Mouse (Mus musculus) embryo, embryonic 9.5 days (tissue): ENCODE data around the gene Gpc2.

Experiments
- DNase-seq: peaks from one replicate; pipeline ENCODE4 v3.0.0-alpha.2; 2017; ENCODE audit errors: extremely low spot score

The Gpc2 gene

DNA sequence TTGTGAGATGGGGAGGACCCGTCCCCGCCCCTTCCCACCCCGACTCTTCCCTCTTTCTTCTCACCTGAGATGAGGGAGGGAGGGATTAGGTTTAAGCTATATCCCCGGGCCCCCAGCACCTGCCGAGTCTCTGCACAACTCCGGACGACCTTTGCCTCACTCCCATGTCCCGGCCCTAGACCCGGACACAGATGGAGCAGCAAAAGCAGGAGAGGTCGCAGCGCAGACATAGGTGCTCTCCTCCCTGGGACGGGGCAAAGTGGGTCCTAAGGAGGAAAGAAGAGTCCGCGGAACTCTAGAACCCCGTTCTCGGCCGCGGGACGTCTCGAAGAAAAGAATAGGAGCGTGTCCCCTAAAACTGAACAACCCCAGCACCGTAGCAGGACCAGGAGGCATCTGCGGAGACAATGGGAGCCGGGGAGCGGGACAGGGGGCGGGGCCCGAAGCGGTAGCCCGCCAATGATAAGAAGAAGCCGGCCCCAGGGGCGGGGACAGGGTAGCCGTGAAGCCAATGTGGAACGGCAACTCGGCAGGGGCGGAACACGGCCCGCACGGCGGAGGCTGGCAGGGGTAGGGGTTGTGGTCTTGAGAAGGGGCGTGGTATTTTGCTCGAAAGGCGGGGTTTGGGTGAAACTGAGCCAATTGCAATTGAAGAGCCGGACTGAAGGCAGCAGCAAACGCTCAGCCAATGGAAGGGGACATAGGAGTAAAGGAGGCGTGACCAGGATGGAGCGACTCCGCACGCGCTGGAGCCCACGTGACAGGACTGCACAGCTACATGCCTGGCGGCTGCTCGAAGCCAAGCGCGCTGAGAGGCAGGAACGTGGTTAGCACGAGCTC, at the start of gene Gpc2, which contains the start of the genes Gm43720 and Stag3:
Gene Gpc2 (minus strand): TSS at position 421 of the 840 bp plus-strand sequence.
Gene Gm43720 (minus strand): TSS at position 374 of the 840 bp plus-strand sequence.
Gene Stag3 (plus strand): TSS at position 656 of the 840 bp plus-strand sequence.
- DNase-seq: peak; percentile 99

DNA sequence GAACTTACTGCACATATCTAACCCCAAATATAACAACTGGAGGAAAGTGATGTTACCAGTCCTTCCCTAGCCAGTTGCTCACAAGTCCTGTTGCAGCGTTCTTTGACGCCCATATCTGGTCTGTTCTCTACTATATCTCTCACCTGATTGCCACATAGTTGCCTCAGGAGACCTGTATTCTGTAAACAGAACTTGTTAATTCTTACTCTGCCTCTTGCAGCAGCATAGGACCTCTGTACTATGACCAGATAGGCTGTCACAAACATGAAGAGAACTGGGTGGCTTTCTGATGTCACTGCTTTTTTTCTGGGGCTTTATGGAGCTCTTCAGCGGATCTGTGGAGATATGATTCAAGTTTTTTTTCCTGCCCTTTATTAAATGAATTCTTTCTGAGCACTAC, 33.0 kb upstream of the Gpc2 start:
- DNase-seq: no peak

DNA sequence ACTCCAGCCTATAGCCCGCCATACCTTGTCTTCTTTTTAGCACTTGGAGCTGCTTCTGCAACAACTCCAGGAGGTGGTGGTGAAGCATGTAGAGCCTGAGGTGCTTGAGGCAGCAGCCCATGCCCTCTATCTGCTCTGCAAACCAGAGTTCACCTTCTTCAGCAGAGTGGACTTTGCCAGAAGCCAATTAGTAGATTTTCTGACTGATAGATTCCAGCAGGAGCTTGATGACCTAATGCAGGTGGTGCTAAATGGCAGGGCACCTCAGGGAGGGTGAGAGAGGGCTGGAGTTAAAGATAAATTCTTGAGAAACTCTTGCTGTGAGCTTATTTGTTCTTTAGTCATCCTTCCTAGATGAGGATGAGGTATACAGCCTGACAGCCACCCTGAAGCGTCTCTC, 19.8 kb upstream of the Gpc2 start:
- DNase-seq: no peak

DNA sequence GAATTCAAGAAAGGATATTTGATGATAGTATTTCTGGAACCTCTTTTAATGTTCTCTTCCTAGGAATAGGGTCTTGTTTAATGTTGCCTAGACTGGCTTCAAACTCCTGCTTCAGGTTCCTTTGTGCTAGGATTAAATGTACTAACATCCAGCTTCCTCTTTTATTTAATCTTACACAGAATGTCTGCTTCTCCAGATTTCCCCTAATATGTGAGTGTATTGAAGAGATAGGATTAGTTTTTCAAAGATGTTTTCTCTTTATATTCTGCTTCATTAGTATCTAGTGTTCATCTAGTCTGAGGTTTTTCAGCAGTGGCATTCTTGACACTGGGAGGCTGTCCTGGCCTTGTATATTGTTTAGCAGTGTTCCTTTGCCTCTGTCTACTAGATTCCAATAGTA, 14.4 kb upstream of the Gpc2 start:
- DNase-seq: no peak

DNA sequence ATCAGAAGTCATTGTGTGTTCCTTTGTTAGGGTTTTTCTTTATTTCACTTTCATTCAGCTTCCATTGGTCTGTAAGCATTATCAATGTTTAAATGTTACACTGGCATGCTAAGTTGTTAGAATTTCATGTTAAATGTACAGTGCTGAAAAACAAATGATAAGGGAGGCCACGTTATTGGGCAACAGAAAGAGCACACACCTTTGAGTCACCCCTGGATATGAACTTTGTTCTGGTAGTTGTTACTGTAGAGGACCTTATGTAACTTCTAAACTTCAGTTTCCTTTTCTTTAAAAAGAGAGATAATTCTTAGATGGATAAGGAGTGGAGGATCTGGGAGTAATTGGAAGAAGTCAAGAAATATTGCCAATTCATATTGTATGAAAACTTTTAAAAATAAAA, 11.8 kb upstream of the Gpc2 start:
- no peak for DNase-seq

DNA sequence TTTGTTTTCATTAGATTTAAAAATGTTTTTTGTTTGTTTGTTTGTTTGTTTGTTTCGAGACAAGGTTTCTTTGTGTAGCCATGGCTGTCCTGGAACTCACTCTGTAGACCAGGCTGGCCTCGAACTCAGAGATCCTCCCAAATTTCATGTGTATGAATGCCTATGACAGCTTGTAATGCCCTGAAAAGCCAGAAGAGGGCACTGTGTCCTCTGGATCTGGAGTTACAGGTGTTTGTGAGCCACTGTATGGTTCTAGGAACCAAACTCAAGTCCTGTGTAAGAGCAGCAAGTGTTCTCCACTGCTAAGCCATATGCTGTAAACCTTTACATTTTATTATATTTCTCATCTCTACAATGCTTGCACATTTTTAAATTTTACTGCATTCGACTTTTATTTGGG, 8.1 kb upstream of the Gpc2 start:
- no peak for DNase-seq

DNA sequence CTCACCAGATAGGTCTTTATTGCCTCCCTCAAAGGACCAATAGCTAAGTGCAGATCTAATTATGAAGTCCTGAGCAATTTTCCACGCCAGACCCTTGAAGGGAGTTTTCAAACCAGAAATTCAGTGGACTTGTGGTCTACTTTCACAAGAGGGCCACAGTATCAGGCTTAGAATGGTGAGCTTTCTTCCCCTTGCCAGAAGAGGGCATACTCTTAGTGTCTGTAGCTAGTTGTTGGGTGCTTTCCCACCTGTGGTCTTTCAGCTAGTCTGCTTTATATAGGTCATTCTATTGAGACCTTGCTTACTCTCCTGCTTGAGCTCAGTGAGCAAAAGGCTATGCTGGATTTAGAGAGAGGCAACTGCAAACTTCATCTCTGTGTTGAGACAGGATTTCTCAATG, 3.7 kb upstream of the Gpc2 start:
- no peak for DNase-seq

DNA sequence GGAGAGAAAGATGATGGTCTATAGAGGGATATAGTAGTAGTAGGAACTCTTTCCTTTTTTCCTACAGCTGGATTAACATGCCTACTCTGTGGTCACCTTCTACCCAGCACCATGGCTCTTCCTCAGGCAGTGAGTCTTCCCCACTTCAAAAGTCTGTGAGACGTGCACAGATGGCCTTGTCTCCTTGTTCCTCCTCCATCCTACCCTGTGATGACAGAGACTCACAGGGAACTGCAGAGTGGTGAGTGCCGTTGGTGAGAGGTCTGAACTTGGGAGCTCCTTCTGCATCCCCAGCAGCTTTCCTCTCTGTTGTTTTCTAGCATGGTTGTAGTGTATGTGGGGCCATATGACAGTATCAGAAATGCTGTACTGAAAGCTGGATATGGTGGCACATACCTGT, 2.0 kb upstream of the Gpc2 start:
- DNase-seq: no peak

DNA sequence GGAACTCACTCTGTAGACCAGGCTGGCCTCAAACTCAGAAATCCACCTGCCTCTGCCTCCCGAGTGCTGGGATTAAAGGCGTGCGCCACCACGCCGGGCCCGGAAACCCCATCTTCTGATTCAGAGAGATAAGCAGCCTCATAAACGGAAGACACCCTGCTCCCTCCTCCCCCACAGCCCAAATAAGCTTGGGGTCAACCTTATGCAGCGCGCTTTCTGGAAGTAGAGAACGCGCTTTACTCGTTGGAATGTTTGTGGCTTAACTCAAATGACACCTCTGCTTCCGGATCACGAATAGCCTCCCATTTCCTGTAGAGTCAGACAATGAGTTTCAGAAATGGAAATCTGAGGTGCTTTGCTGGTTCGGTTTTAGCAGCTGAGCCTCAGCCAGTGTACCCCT, 1.0 kb upstream of the Gpc2 start:
- DNase-seq: no peak

DNA sequence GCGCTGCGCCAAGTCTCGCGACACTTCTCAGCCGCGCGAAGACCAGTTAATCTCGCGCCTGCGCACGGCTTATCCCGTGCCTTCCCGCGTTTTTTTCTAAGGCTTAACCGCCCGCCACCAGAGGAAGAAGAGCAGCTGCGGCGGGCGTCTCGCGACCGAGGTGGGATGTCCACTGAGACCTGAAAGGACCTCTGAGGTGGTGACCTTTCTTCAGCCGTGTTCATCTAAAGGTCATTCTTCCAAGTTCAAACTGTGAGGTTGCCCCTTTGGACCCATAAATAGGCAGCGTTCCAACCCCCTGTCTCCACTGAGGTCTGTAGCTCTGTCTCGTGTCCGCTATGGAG, 592 bp upstream of the Gpc2 start:
- no peak for DNase-seq

DNA sequence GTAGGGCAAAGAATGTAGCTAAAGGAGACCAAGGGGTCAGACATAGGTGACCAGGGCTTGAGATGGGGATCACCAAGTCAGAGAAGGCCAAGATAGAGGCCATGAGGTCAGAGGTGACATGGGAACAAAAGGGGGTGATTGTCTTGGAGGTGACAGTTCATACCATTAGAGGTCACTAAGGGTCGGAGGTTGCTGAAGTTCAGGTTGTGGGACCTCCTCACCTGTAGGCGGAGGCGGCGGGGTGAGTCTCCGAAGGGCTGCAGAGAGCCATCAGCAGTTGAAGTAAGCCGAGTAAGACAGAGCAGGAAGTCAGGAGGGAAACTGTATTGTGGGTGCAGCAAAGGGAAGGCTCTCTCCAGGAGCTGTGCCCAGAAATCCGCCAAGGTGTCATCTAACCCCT, 1.8 kb downstream of the Gpc2 start:
- DNase-seq: no peak

DNA sequence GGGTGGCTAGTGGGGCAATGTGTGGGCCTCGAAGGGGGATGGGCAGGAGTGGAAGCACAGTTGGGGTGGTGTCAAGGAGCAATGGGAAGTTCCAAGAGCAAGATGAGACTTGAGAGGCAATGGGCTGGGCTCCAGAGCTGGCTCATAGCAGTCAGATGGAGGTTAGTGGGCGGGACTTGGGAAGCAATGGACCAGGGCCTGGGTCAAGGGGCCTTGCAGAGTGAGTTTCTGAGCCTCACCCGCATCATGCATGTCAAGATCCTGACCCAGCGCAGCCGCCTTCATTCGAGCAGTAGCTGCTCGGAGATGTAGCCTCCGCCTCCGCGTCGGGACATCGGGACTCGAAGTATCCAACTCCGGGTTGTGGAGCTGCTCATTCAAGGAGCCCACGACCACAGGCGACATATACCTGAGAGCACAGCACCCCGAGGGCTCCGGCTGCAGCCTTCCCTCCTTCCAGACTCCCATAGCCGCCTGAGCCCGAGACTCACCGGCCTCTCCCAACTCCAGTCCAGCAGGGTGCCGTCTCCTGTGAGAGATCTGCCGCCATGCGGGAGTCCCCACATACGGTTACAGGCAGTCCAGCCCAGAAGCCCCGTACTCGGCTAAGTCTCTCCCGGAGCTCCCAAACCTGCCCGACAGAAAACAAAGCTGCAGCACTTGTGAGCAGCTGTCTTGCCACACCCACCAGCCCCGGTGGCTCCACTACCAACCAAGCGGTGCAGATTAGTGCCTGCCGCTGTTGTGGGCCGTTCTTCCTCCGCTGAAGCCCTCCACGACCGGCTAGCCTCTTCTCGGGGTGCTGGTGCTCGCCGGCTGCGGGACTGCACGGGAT, 4.4 kb downstream of the Gpc2 start:
- DNase-seq: peak; percentile 62

DNA sequence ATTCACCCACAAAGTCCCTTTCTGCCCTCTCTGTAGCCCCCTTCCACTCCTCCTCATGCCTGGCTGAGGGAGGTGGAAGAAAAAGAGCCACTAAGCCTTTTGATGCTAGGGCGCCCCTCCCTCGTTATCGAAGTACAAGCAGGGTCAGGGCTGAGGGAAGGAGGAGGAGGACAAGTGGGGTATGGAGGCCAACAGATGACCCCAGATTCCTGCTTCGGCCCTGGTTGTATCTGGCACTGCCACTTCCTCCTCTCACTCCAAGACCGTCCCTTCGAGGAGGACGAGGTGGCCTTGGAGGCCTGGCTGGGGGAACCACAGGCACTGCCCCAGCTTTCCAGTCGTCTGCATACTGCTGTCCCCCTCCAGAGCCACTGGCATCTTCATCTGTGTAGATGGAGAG, 5.6 kb downstream of the Gpc2 start:
- no peak for DNase-seq

DNA sequence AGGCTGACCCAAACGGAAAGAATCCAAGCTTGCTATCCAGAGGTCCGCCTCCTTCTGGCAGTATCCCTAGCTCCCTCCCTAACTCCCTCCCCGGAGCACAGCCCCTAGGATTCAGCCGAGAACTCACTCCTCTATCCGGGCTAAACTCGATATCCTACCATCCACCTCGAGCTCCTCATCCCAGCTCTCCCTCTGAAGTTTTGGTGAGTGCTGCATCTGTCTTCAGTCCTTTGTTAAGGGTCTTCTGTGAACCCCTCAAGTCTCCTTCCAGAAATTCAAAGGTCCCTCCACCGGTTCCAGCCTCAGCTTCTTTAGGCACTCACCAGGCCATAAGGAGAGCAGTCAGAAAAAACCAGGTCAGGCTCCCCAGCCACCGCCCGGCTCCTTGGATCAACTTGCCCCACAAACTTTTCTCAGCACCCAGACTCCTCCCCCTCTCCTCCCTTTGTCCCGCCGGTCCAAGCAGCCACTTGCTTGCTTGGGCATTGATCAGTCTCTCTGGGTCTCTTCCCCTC, 7.3 kb downstream of the Gpc2 start, which contains the start of gene Gal3st4:
Gene Gal3st4 (minus strand): TSS at position 432 of the 515 bp plus-strand sequence.
- peak; percentile 75 for DNase-seq

DNA sequence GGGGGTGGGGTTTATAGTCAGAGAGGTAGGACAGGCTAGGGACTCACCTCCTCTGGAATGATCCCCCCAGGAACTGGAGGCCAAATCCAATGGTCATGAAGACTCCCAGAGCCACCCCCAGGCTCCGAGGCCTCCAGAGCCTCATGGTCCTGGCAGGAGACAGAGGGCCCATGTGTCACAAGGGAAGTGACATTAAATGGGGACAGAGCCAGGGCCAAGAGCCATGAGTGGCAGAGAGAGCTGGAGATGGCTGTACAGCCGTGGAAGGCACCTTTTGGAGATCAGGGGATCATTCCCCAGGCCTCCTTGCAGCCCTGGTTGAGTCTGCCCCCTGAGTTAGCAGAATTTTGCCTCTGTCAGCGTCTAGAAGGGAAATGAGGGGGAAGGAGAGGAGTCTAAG, 8.6 kb downstream of the Gpc2 start:
- no peak for DNase-seq

DNA sequence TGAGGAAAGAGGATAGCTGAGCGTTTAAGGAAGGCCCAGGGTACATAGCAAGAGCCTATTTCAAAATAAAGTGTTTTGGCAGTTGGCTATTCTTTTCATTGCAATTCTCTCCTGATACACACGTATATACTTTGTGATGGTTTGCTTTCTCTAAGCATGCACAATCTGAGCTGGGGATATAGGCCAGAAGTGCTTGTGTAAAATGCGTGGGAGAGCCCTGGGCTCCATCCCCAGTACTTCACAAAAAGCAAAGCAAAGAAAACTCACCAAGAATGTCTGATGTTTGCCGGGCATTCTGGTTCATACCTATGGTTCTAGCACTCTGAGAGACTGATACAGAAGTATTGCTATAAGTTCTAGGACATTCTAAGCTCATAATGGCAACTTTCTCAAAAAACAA, 10.8 kb downstream of the Gpc2 start:
- no peak for DNase-seq

DNA sequence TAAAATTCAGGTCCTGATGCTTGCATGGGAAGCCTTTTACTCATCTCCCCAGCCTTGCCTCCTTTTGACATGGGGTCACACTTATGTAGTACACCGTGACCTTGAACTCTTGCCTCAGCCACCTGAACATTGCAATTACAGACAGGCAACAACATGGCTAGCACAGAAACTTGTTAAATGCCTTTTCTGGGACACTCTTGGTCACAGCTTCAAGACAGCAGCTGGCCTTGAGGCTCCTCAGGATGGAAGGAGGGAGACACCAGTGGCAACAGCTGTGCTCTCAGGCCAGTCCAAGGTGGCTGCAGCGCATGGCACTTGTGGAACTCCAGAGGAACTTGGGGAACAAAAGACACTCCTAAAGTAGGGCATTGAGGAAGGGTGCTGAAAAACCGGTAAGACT, 12.7 kb downstream of the Gpc2 start:
- no peak for DNase-seq

DNA sequence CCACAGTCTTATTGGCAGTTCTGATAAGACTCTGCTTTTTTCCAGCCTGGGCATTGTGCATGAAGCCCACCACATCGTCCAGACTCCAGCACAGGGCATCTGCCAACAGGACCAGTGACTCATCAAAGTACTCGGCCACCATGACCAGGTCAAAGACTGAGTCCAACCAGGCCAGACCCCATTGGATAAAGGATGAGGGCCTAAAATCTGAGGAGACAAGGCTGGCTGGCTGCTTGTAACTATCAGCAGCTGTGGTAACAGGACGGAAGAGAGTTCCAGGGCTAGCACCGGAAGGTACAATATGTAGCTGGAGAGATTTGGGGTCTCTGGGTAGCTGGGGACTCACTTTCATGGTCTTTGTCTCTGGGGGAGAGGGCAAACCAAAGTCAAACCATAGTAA, 14.1 kb downstream of the Gpc2 start:
- DNase-seq: no peak

DNA sequence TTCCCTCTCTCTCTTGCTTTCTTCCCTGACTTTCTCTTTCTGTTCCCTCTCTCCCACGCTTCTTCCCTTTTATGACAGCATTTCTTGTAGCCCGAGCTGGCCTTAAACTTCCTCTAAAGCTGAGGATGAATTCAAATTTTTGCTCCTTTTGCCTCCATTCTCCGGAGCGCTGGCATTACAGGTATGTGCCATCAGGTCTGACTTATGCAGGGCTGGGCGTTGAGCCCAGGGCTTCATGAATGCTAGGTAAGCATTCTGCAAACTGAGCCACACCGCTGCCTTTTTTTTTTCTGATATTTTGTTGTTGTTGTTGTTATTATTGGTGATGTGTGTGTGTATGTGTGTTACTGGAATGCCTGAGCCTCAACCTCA, 15.6 kb downstream of the Gpc2 start:
- no peak for DNase-seq

DNA sequence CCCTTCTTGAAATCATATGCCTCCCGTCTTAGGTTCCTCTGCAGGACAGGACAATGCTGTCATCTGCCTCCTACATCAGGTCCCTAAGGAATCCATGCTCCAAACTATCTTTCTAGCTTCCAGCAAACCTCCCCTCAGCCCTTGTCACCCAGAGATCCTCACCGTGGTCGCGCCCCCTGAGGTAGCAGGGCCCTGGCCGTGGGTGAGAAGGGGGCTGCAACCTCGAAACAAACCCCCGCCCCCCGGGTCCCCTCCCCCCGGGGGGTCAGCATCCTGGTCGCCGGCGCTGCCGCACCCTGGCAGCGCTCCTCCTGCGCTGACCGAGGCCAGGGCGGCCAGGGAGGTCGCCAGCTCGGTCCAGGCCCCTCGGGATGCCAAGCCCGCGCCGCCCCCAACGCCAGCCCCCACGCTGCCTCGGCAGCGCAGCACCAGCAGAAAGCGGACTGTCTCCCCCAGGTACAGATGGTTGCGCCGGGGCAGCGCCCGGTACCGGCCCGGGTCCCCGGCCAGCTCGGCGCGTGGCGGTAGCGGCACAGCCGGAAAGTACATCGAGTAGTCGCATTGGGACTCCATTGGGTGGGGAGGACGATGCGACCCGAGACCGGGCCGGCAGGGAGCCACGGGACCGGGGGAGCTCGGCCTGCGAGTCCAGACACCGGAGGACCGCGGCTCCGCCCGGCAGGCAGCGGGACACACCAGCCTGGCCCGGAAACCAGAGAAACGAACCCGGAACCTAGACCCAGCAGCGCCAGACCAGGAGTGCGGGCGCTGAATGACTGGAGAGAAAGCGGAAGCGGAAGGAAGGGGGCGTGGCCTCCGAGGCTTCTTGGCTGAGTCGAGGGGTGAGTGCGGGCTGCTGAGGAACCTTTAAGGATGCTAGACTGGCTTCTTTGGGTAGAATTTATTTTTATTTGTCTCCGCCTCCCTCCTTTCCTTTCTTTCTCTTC, 16.3 kb downstream of the Gpc2 start, which contains the start of gene BC037034:
Gene BC037034 (minus strand): TSS at position 774 of the 947 bp plus-strand sequence.
- peak; percentile 88 for DNase-seq

DNA sequence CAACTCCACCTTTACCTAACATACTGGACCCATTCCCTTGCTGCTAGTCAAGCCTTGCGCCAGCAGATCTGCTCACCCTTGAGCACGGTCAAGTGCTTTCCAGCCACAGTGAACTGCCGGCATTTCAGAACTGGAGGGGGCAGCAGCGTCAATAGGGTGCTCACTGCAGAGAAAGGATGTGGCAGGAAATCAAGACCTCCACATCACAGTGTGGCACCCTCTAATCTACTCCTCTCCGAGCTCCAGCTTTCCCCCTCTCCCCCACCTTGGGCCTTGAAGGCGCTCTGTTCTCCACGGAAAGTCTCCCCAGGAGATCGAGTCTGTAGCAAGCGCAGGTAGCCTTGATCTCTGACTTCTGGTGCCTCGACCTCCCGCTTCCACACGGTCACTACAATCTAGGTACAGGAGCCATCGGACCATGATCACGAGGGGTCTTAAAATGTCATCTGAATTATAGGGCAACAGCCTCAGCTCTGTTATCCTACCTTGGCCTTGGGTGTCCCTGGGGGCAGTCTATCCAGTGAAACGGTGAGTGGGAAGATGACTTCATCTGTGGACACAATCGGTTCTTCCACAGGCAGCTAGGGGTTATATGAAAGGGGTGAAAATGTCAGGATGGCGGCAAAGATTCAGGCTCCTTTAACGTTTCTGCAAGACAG, 17.1 kb downstream of the Gpc2 start:
- no peak for DNase-seq
